Mouse (Mus musculus): ENCODE data around the gene Dock8. TPM values are rescaled to one million over a fixed set of nuclear protein-coding genes. Genes with fewer than 3 reads are reported as not detected.

Dock8 gene
- polyA plus RNA-seq, 1 experiment: 8.2 TPM

GRCm38 (mm10) chr19:25062188-25062856 is 63.0 kb downstream of the Dock8 start:
- no peaks in the 10 kb centered on the region for H3K27me3 ChIP-seq (ENCODE audit: control insufficient read depth, insufficient read depth, insufficient read length)

DNA sequence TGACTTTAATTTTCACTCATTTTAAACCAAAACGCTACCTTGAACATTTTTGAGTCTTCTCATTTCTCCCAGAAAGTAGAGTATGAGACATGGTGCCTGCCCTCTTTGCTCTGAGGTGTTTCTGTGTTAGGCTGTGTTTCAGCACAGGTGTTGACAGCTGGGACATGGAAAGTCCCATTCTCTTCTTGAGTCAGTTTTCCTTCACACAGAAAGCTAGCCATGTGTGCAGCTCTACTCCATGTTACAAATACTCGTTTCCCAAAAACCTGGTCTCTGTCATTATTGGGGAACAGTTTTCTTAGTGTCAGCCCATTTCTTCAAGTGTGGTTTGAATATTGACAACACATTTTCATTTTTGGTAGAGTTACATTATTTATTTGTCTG is 63.5 kb downstream of the Dock8 start:
- H3ac ChIP-seq (ENCODE audit: control insufficient read depth, insufficient read length, low read depth): no peak overlapping the region
- H3K79me2 ChIP-seq (ENCODE audit: control insufficient read depth, insufficient read depth): peaks cover 9% of the 10 kb centered on the region
- no peak overlapping the region for H3K4me3 ChIP-seq (ENCODE audit: insufficient read depth, poor library complexity, severe bottlenecking)
- peaks cover 32% of the 10 kb centered on the region for H3K36me3 ChIP-seq (ENCODE audit: control insufficient read depth, insufficient read depth)
- TF ChIP-seq MAX (IDR thresholded peaks at IDR 0.05): no peak
- TF ChIP-seq MYOD1 (IDR thresholded peaks at IDR 0.05; ENCODE audit: control insufficient read depth, insufficient read length, low read depth): no peak
- no peak for TF ChIP-seq CTCF (IDR thresholded peaks at IDR 0.05; ENCODE audit: control insufficient read depth, insufficient read depth, insufficient read length)
- no peak for TF ChIP-seq FOSL1 (IDR thresholded peaks at IDR 0.05; ENCODE audit: insufficient read depth, low read length, poor library complexity, severe bottlenecking)
- no peak for TF ChIP-seq USF1 (IDR thresholded peaks at IDR 0.05; ENCODE audit: low read depth)
- TF ChIP-seq CEBPB (IDR thresholded peaks at IDR 0.05; ENCODE audit: low read depth): no peak
- no peak for TF ChIP-seq MYOG (IDR thresholded peaks at IDR 0.05; ENCODE audit: control insufficient read depth, extremely low read depth, insufficient read length)
- no peaks in the 10 kb centered on the region for H3K79me3 ChIP-seq (ENCODE audit: low read depth)
- no peaks in the 10 kb centered on the region for H3K27me3 ChIP-seq (ENCODE audit: control insufficient read depth, insufficient read depth, insufficient read length)

More at GRCm38 (mm10) chr19:25062188-25062856, 63.0 kb downstream of the Dock8 start:
- H3ac ChIP-seq (ENCODE audit: control insufficient read depth, insufficient read length, low read depth): no peak overlapping the region
- TF ChIP-seq FOSL1 (IDR thresholded peaks at IDR 0.05; ENCODE audit: insufficient read depth, low read length, poor library complexity, severe bottlenecking) (no peak), CTCF (IDR thresholded peaks at IDR 0.05; ENCODE audit: control insufficient read depth, insufficient read depth, insufficient read length) (no peak), MYOG (IDR thresholded peaks at IDR 0.05; ENCODE audit: control insufficient read depth, extremely low read depth, insufficient read length) (no peak), MAX (IDR thresholded peaks at IDR 0.05) (no peak), MYOD1 (IDR thresholded peaks at IDR 0.05; ENCODE audit: control insufficient read depth, insufficient read length, low read depth) (no peak), USF1 (IDR thresholded peaks at IDR 0.05; ENCODE audit: low read depth) (no peak), CEBPB (IDR thresholded peaks at IDR 0.05; ENCODE audit: low read depth) (no peak)
- no peaks in the 10 kb centered on the region for H3K79me3 ChIP-seq (ENCODE audit: low read depth)
- peaks cover 9% of the 10 kb centered on the region for H3K79me2 ChIP-seq (ENCODE audit: control insufficient read depth, insufficient read depth)
- peaks cover 29% of the 10 kb centered on the region for H3K36me3 ChIP-seq (ENCODE audit: control insufficient read depth, insufficient read depth)
- no peak overlapping the region for H3K4me3 ChIP-seq (ENCODE audit: insufficient read depth, poor library complexity, severe bottlenecking)

DNA sequence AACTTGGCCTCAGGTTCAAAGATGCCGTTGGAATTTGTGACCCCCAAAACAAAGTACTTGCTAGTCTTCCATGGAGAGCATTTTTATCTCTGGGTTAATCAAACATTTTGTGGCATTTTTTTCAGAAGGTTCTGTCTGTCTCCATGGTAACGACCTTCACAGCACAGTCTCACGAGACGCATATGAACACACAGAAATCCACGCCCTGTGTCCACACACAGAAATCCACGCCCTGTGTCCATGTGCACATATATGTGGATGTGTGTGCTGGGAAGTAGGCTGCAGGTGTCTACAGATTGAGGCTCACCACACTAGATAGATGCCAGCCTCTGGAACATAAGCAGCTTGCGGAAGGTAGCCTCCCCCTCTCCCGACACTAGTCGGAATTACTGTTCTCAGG is 66.9 kb downstream of the Dock8 start:
- Histone ChIP-seq H3K79me2 (ENCODE audit: control insufficient read depth, insufficient read depth) (no peaks in the 10 kb centered on the region), H3K4me3 (ENCODE audit: insufficient read depth, poor library complexity, severe bottlenecking) (no peak overlapping the region), H3K27me3 (ENCODE audit: control insufficient read depth, insufficient read depth, insufficient read length) (no peaks in the 10 kb centered on the region), H3ac (ENCODE audit: control insufficient read depth, insufficient read length, low read depth) (no peak overlapping the region), H3K79me3 (ENCODE audit: low read depth) (no peaks in the 10 kb centered on the region), H3K36me3 (ENCODE audit: control insufficient read depth, insufficient read depth) (peaks cover 47% of the 10 kb centered on the region)
- TF ChIP-seq CTCF (IDR thresholded peaks at IDR 0.05; ENCODE audit: control insufficient read depth, insufficient read depth, insufficient read length) (no peak), CEBPB (IDR thresholded peaks at IDR 0.05; ENCODE audit: low read depth) (no peak), USF1 (IDR thresholded peaks at IDR 0.05; ENCODE audit: low read depth) (no peak), MAX (IDR thresholded peaks at IDR 0.05) (no peak), MYOD1 (IDR thresholded peaks at IDR 0.05; ENCODE audit: control insufficient read depth, insufficient read length, low read depth) (no peak), FOSL1 (IDR thresholded peaks at IDR 0.05; ENCODE audit: insufficient read depth, low read length, poor library complexity, severe bottlenecking) (no peak), MYOG (IDR thresholded peaks at IDR 0.05; ENCODE audit: control insufficient read depth, extremely low read depth, insufficient read length) (no peak)

DNA sequence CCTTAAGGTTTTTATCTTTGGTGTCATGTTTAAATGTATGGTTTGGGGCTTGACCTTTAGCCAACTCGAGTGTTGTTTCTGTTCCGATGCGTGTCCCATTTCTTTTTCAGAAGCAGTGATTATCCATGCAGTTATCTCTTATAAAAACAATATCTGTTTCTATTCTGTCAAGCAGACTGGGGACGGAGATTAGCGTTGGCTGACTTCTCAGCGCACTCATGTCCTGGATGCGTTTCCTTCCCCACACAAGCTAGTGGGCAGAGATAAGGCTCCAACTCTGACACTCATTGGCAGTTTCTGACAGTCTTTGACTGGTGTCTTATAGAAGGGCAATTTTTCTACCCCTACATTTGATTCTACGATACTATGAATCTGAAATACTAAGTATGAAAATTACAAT is 69.2 kb downstream of the Dock8 start:
- H3ac ChIP-seq (ENCODE audit: control insufficient read depth, insufficient read length, low read depth): no peak overlapping the region

DNA sequence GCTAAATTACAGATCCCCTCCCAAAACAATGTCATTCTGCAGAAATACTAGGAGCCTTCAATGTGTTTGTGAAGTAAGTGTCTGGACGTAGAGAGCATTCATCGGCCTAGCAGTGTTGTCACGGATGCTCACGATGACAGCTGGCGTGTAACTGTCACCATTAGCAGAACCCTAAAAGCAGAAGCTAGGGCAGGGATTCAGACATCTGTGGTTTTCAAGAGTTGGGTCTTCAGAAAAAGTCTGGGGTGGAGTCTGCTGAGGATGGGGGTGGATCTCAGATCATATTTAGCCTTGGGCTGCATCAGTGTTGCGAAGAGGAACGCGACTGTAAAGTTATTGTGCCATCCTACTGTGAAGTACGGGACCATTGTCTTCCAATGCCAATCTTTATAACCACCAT is 73.2 kb downstream of the Dock8 start:
- Histone ChIP-seq H3K4me3 (ENCODE audit: insufficient read depth, poor library complexity, severe bottlenecking) (no peak overlapping the region), H3K27me3 (ENCODE audit: control insufficient read depth, insufficient read depth, insufficient read length) (no peaks in the 10 kb centered on the region), H3ac (ENCODE audit: control insufficient read depth, insufficient read length, low read depth) (no peak overlapping the region), H3K36me3 (ENCODE audit: control insufficient read depth, insufficient read depth) (peaks cover 29% of the 10 kb centered on the region), H3K79me2 (ENCODE audit: control insufficient read depth, insufficient read depth) (no peaks in the 10 kb centered on the region), H3K79me3 (ENCODE audit: low read depth) (no peaks in the 10 kb centered on the region)
- TF ChIP-seq USF1 (IDR thresholded peaks at IDR 0.05; ENCODE audit: low read depth) (no peak), FOSL1 (IDR thresholded peaks at IDR 0.05; ENCODE audit: insufficient read depth, low read length, poor library complexity, severe bottlenecking) (no peak), CEBPB (IDR thresholded peaks at IDR 0.05; ENCODE audit: low read depth) (no peak), MAX (IDR thresholded peaks at IDR 0.05) (no peak), MYOG (IDR thresholded peaks at IDR 0.05; ENCODE audit: control insufficient read depth, extremely low read depth, insufficient read length) (no peak), MYOD1 (IDR thresholded peaks at IDR 0.05; ENCODE audit: control insufficient read depth, insufficient read length, low read depth) (no peak), CTCF (IDR thresholded peaks at IDR 0.05; ENCODE audit: control insufficient read depth, insufficient read depth, insufficient read length) (no peak)

More for the DNA sequence above, 69.2 kb downstream of the Dock8 start:
- Histone ChIP-seq H3K79me3 (ENCODE audit: low read depth) (no peaks in the 10 kb centered on the region), H3K79me2 (ENCODE audit: control insufficient read depth, insufficient read depth) (no peaks in the 10 kb centered on the region), H3K4me3 (ENCODE audit: insufficient read depth, poor library complexity, severe bottlenecking) (no peak overlapping the region), H3K27me3 (ENCODE audit: control insufficient read depth, insufficient read depth, insufficient read length) (no peaks in the 10 kb centered on the region), H3K36me3 (ENCODE audit: control insufficient read depth, insufficient read depth) (peaks cover 47% of the 10 kb centered on the region)
- no peak for TF ChIP-seq MYOG (IDR thresholded peaks at IDR 0.05; ENCODE audit: control insufficient read depth, extremely low read depth, insufficient read length)
- TF ChIP-seq MAX (IDR thresholded peaks at IDR 0.05): no peak
- no peak for TF ChIP-seq CTCF (IDR thresholded peaks at IDR 0.05; ENCODE audit: control insufficient read depth, insufficient read depth, insufficient read length)
- no peak for TF ChIP-seq CEBPB (IDR thresholded peaks at IDR 0.05; ENCODE audit: low read depth)
